Mouse (Mus musculus) MN1 (cell line): ENCODE data around the gene Lrrc45.

ENCODE experiments used
- DNase-seq: peaks from one replicate; pipeline ENCODE4 v3.0.0-alpha.2; 2016; ENCODE audit warnings: low spot score

Lrrc45 gene

GRCm38 (mm10) chr11:120704486-120705325 lies 9.0 kb upstream of the Lrrc45 start:
- DNase-seq, result peak; percentile 35

GRCm38 (mm10) chr11:120706120-120706519 lies 7.6 kb upstream of the Lrrc45 start:
- no peak for DNase-seq

GRCm38 (mm10) chr11:120707225-120707624 lies 6.5 kb upstream of the Lrrc45 start:
- peak; percentile 37 for DNase-seq

- no peak for DNase-seq
Observed at GRCm38 (mm10) chr11:120707969-120708368, 5.8 kb upstream of the Lrrc45 start.

- DNase-seq, result no peak
Observed at GRCm38 (mm10) chr11:120709551-120709950, 4.2 kb upstream of the Lrrc45 start.

- no peak for DNase-seq
Observed at GRCm38 (mm10) chr11:120710672-120711071, 3.1 kb upstream of the Lrrc45 start.

- DNase-seq, result no peak
Observed at GRCm38 (mm10) chr11:120711980-120712604, 1.6 kb upstream of the Lrrc45 start.

- peak; percentile 58 for DNase-seq
Observed at GRCm38 (mm10) chr11:120712771-120713568, 755 bp upstream of the Lrrc45 start.

GRCm38 (mm10) chr11:120714546-120714945 lies 821 bp downstream of the Lrrc45 start:
- DNase-seq, result no peak

- no peak for DNase-seq
Observed at GRCm38 (mm10) chr11:120715131-120715530, 1.4 kb downstream of the Lrrc45 start.

GRCm38 (mm10) chr11:120719242-120719641 lies 5.5 kb downstream of the Lrrc45 start:
- no peak for DNase-seq

- no peak for DNase-seq
Observed at GRCm38 (mm10) chr11:120719841-120720376, 6.2 kb downstream of the Lrrc45 start.

GRCm38 (mm10) chr11:120720450-120720849 lies 6.7 kb downstream of the Lrrc45 start:
- peak; percentile 80 for DNase-seq

- DNase-seq, result no peak
Observed at GRCm38 (mm10) chr11:120721124-120722066, 7.7 kb downstream of the Lrrc45 start, which contains the start of gene Rac3. Rac3 (plus strand) TSS chr11:120721470.

- no peak for DNase-seq
Observed at GRCm38 (mm10) chr11:120722067-120722630, 8.4 kb downstream of the Lrrc45 start.

- DNase-seq, result no peak
Observed at GRCm38 (mm10) chr11:120722761-120723382, 9.1 kb downstream of the Lrrc45 start.

- DNase-seq, result no peak
Observed at GRCm38 (mm10) chr11:120723509-120723908, 9.8 kb downstream of the Lrrc45 start.

- DNase-seq, result no peak
Observed at GRCm38 (mm10) chr11:120726243-120727168, 12.8 kb downstream of the Lrrc45 start.

- DNase-seq, result peak; percentile 91
Observed at GRCm38 (mm10) chr11:120727169-120727527, 13.4 kb downstream of the Lrrc45 start, which contains the start of gene Dcxr. Dcxr (minus strand) TSS chr11:120727281.
